Mouse (Mus musculus): Measurements from ENCODE around the gene Slc30a9. TPM values are rescaled to one million over a fixed set of nuclear protein-coding genes. Genes with fewer than 3 reads are reported as not detected.

The Slc30a9 gene
- polyA plus RNA-seq, 1 experiment = 22.9 TPM

DNA sequence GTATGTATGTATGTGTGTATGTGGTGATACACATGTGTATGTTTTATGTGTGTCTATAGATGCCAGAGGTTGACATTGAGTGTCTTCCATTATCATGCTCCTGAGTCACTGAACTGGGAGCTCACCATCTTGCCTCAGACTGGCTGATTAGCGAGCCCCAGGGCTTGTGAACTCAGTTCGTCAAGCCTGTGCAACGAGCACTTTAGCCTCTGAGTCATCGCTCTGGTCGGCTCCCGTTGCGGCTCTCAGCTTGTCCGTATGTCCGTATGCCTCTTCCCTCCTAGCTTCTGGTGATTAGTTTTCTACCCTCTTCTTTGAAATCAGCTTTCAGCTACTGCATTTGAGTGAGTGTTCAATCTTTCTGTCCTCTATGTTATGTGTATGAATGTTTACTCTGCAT, 27.3 kb upstream of the Slc30a9 start:
- Histone ChIP-seq H3K27ac (ENCODE audit: control insufficient read depth, insufficient read depth, low read depth, low read length) (no peak overlapping the region), H3K27me3 (ENCODE audit: control insufficient read depth, insufficient read depth, low read length) (no peaks in the 10 kb centered on the region), H3K4me3 (ENCODE audit: control insufficient read depth, low read depth, low read length) (no peak overlapping the region), H3K36me3 (ENCODE audit: control insufficient read depth, insufficient read depth, low read length) (no peaks in the 10 kb centered on the region), H3K4me1 (ENCODE audit: control insufficient read depth, insufficient read depth, low read length) (no peaks in the 10 kb centered on the region)
- TF ChIP-seq POLR2A (IDR thresholded peaks at IDR 0.05; ENCODE audit: control insufficient read depth, low read depth, low read length) (no peak), CTCF (IDR thresholded peaks at IDR 0.05; ENCODE audit: control insufficient read depth, insufficient read depth, insufficient replicate concordance, low read depth, low read length) (no peak)

DNA sequence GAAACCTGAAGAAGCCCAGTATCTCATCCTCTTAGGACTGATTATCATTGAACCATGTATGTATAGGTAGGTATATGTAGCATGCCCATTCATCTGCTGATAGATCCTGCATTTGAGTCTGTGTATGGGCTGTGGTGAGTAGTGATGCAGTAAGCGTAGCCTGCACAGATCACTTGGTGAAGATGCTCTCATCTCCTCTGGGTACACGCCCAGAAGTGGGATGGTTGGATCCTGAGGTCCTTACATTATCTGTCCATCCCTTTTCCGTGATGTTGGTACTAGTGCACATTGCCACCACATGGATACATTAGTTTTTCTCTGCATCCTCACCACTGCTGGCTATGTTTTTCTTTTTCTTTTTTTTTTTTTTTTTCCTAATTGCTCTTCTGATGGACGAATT, 26.9 kb upstream of the Slc30a9 start:
- TF ChIP-seq CTCF (IDR thresholded peaks at IDR 0.05; ENCODE audit: control insufficient read depth, insufficient read depth, insufficient replicate concordance, low read depth, low read length) (no peak), POLR2A (IDR thresholded peaks at IDR 0.05; ENCODE audit: control insufficient read depth, low read depth, low read length) (no peak)
- Histone ChIP-seq H3K27me3 (ENCODE audit: control insufficient read depth, insufficient read depth, low read length) (no peaks in the 10 kb centered on the region), H3K36me3 (ENCODE audit: control insufficient read depth, insufficient read depth, low read length) (no peaks in the 10 kb centered on the region; the same call in 1 of the 2 replicates), H3K27ac (ENCODE audit: control insufficient read depth, insufficient read depth, low read depth, low read length) (no peak overlapping the region), H3K4me1 (ENCODE audit: control insufficient read depth, insufficient read depth, low read length) (no peaks in the 10 kb centered on the region), H3K4me3 (ENCODE audit: control insufficient read depth, low read depth, low read length) (no peak overlapping the region)

DNA sequence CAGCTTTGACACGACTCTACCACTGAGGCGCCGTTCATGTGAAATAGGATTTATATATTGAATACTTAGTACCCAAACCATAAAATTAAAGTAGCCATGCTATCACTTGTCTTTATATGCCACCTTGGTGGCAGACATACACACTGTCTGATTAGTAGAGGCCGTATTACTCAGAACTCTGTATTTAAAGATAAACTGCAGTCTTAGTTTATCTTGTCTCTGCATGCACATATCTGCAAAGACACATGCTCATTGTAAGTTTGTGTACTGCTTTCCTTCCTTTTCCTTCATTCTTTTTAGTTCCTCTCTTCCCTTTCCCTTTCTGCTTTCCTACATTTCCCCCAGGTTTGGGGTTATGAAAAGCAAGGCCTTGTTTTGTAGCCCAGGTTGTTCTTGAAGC, 26.4 kb upstream of the Slc30a9 start:
- no peaks in the 10 kb centered on the region for H3K4me1 ChIP-seq (ENCODE audit: control insufficient read depth, insufficient read depth, low read length)
- TF ChIP-seq POLR2A (IDR thresholded peaks at IDR 0.05; ENCODE audit: control insufficient read depth, low read depth, low read length) (no peak), CTCF (IDR thresholded peaks at IDR 0.05; ENCODE audit: control insufficient read depth, insufficient read depth, insufficient replicate concordance, low read depth, low read length) (no peak)
- H3K27me3 ChIP-seq (ENCODE audit: control insufficient read depth, insufficient read depth, low read length) = no peaks in the 10 kb centered on the region
- no peak overlapping the region for H3K4me3 ChIP-seq (ENCODE audit: control insufficient read depth, low read depth, low read length)
- H3K27ac ChIP-seq (ENCODE audit: control insufficient read depth, insufficient read depth, low read depth, low read length) = no peak overlapping the region
- no peaks in the 10 kb centered on the region; the same call in 1 of the 2 replicates for H3K36me3 ChIP-seq (ENCODE audit: control insufficient read depth, insufficient read depth, low read length)

DNA sequence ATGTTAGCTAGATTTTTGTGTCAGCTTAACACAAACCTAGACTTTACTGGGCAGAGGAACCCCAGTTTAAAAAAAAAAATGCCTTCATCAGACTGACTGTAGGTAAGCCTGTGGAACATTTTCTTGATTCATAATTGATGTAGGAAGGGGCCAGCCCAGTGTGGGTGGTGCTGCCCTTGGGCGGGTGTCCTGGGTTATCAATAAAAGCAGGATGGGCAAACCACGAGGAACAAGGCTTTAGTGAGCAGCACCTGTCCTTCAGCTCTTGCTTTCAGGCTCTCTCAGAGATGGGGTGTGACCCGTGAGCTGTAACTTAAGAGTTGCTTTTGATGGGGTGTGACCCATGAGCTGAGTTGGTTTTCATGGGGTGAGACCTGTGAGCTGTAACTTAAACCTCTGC, 11.7 kb upstream of the Slc30a9 start:
- Histone ChIP-seq H3K27me3 (ENCODE audit: control insufficient read depth, insufficient read depth, low read length) (no peaks in the 10 kb centered on the region), H3K4me3 (ENCODE audit: control insufficient read depth, low read depth, low read length) (no peak overlapping the region), H3K36me3 (ENCODE audit: control insufficient read depth, insufficient read depth, low read length) (no peaks in the 10 kb centered on the region; the same call in 1 of the 2 replicates), H3K4me1 (ENCODE audit: control insufficient read depth, insufficient read depth, low read length) (no peaks in the 10 kb centered on the region), H3K27ac (ENCODE audit: control insufficient read depth, insufficient read depth, low read depth, low read length) (no peak overlapping the region)
- TF ChIP-seq POLR2A (IDR thresholded peaks at IDR 0.05; ENCODE audit: control insufficient read depth, low read depth, low read length) (no peak), CTCF (IDR thresholded peaks at IDR 0.05; ENCODE audit: control insufficient read depth, insufficient read depth, insufficient replicate concordance, low read depth, low read length) (no peak)

DNA sequence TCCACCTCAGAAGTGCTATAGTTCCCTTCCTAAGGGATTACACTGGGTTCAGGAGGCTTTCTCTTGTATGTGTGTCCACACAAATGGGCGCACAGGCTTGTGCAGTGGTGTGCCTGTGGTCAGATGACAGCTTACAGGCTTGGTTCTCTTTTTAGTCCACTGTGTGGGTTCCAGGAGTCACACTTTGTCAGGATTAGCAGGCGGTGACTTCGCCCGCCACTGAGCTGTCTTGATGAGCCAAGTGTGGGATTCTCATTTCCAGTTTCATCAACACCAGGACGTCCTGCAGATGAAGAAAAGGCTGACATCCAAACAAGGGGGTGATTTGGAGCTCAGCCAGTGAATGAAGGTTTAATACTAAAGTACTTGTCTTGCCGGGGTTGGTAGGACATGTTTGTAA, 11.1 kb upstream of the Slc30a9 start:
- Histone ChIP-seq H3K27me3 (ENCODE audit: control insufficient read depth, insufficient read depth, low read length) (no peaks in the 10 kb centered on the region), H3K36me3 (ENCODE audit: control insufficient read depth, insufficient read depth, low read length) (no peaks in the 10 kb centered on the region; the same call in 1 of the 2 replicates), H3K4me1 (ENCODE audit: control insufficient read depth, insufficient read depth, low read length) (no peaks in the 10 kb centered on the region), H3K27ac (ENCODE audit: control insufficient read depth, insufficient read depth, low read depth, low read length) (no peak overlapping the region), H3K4me3 (ENCODE audit: control insufficient read depth, low read depth, low read length) (no peak overlapping the region)
- no peak for TF ChIP-seq POLR2A (IDR thresholded peaks at IDR 0.05; ENCODE audit: control insufficient read depth, low read depth, low read length)
- TF ChIP-seq CTCF (IDR thresholded peaks at IDR 0.05; ENCODE audit: control insufficient read depth, insufficient read depth, insufficient replicate concordance, low read depth, low read length) = no peak

DNA sequence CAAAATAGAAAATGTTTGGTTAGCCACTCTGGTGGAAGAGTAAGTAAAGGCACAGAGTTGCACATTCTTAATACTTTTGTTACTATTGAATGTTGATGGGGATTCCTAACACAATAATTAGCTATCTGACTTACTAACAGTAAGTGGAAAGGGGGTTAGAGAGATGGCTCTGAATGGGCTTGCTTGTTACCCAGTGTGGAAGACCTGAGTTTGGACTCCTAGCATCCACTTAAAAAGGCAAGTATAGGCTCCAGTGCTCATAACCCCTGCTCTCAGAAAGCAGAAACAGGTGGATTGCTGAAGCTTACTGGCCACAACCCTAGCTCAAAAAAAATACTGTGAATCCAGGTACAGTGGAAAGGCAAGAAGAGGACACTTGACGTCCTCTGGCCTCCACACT, 10.6 kb upstream of the Slc30a9 start:
- no peaks in the 10 kb centered on the region for H3K4me1 ChIP-seq (ENCODE audit: control insufficient read depth, insufficient read depth, low read length)
- no peaks in the 10 kb centered on the region; the same call in 1 of the 2 replicates for H3K36me3 ChIP-seq (ENCODE audit: control insufficient read depth, insufficient read depth, low read length)
- no peaks in the 10 kb centered on the region for H3K27me3 ChIP-seq (ENCODE audit: control insufficient read depth, insufficient read depth, low read length)
- no peak overlapping the region for H3K27ac ChIP-seq (ENCODE audit: control insufficient read depth, insufficient read depth, low read depth, low read length)
- no peak overlapping the region for H3K4me3 ChIP-seq (ENCODE audit: control insufficient read depth, low read depth, low read length)
- no peak for TF ChIP-seq CTCF (IDR thresholded peaks at IDR 0.05; ENCODE audit: control insufficient read depth, insufficient read depth, insufficient replicate concordance, low read depth, low read length)
- no peak for TF ChIP-seq POLR2A (IDR thresholded peaks at IDR 0.05; ENCODE audit: control insufficient read depth, low read depth, low read length)

DNA sequence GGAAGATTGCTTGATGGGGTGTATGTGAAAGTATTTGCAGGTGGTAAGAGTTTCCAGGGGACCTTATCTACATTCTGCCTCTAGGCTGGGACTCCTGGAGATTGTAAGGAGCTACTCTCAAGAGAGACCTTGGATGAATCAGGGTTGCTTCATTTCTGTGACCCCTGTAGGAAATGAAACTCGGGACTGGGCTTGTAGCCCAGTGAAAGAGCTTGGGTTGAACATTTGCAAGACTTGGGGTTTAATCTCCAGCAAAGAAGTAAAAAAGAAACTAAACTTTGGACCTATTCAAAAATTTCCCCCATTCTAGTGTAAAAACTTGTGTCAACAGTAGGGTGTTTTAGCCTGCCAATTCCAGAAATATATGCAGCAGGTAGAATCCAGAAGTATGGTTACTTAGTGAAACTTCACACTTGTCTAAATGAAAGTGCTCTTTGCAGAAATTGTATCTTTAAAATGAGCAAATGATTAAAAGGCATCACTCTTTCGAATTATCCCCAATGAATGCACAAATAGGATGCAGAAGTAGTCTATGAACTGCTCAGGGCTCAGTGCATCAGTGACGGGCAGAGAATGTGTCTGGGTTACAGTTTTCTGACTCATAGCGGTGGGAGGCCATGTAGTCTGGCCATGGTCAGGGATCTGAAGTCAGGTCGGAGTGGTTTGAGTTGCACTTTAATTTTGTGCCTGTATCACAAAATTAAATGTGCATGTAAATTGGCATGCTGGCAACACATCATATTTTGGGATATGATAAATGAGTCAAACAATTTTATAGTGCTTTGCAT, 9.5 kb upstream of the Slc30a9 start:
- no peaks in the 10 kb centered on the region for H3K27me3 ChIP-seq (ENCODE audit: control insufficient read depth, insufficient read depth, low read length)
- TF ChIP-seq POLR2A (IDR thresholded peaks at IDR 0.05; ENCODE audit: control insufficient read depth, low read depth, low read length) (no peak), CTCF (IDR thresholded peaks at IDR 0.05; ENCODE audit: control insufficient read depth, insufficient read depth, insufficient replicate concordance, low read depth, low read length) (no peak)
- H3K4me1 ChIP-seq (ENCODE audit: control insufficient read depth, insufficient read depth, low read length) = no peaks in the 10 kb centered on the region

More for the DNA sequence above, 9.5 kb upstream of the Slc30a9 start:
- Histone ChIP-seq H3K27ac (ENCODE audit: control insufficient read depth, insufficient read depth, low read depth, low read length) (no peak overlapping the region), H3K36me3 (ENCODE audit: control insufficient read depth, insufficient read depth, low read length) (no peaks in the 10 kb centered on the region; the same call in 1 of the 2 replicates), H3K4me3 (ENCODE audit: control insufficient read depth, low read depth, low read length) (no peak overlapping the region)

Data from testis, adult 2 months (tissue).